Mouse (Mus musculus) large intestine, adult 2 months (tissue): ENCODE data around the gene Akr1b7. TPM values are rescaled to one million over a fixed set of nuclear protein-coding genes. Genes with fewer than 3 reads are reported as not detected.

Experiments used
- DNase-seq: peaks from one replicate; pipeline ENCODE4 v3.0.0-alpha.2; 2012; ENCODE audit warnings: low read depth, low spot score
- WGBS: fragments of 180-500 bp; shearing (Covaris S2); methylation state at CpG from one replicate; pipeline ENCODE4 v1.1.7; 2018; 5-methylcytosine and 5-hydroxymethylcytosine counted together
- polyA plus RNA-seq: library from polyadenylated mRNA; depleted of rRNA; stranded (reverse); fragments of >200 nt; gene quantifications from 2 replicates; pipeline ENCODE4 v1.2.3, GENCODE M21; 2012; rRNA removed

The Akr1b7 gene
- polyA plus RNA-seq, 1 experiment = 24.0 TPM

GRCm38 (mm10) chr6:34416521-34416920 lies 4.4 kb downstream of the Akr1b7 start:
- WGBS = 100% methylated on average over 2 of the region's 2 CpGs
- DNase-seq = no peak

- no peak for DNase-seq
Observed at GRCm38 (mm10) chr6:34419071-34419470, 6.9 kb downstream of the Akr1b7 start.

GRCm38 (mm10) chr6:34439006-34439405 lies 26.9 kb downstream of the Akr1b7 start:
- DNase-seq = no peak
- WGBS = 58% methylated on average over 2 of the region's 2 CpGs

GRCm38 (mm10) chr6:34441556-34442257 lies 29.6 kb downstream of the Akr1b7 start:
- DNase-seq = no peak
- 59% methylated on average over 9 of the region's 9 CpGs for WGBS

GRCm38 (mm10) chr6:34443791-34444190 lies 31.7 kb downstream of the Akr1b7 start:
- DNase-seq = no peak
- 40% methylated on average over 2 of the region's 2 CpGs for WGBS

GRCm38 (mm10) chr6:34447961-34448360 lies 35.8 kb downstream of the Akr1b7 start:
- DNase-seq = peak; percentile 60
- 3% methylated on average over 2 of the region's 2 CpGs for WGBS

GRCm38 (mm10) chr6:34448696-34449095 lies 36.6 kb downstream of the Akr1b7 start:
- WGBS = 92% methylated on average over 1 of the region's 1 CpGs
- no peak for DNase-seq

GRCm38 (mm10) chr6:34452963-34453770 lies 41.0 kb downstream of the Akr1b7 start:
- no peak for DNase-seq
- WGBS = 55% methylated on average over 7 of the region's 7 CpGs

- no peak for DNase-seq
Observed at GRCm38 (mm10) chr6:34459456-34459855, 47.3 kb downstream of the Akr1b7 start.

GRCm38 (mm10) chr6:34460651-34461050 lies 48.5 kb downstream of the Akr1b7 start:
- DNase-seq = no peak
- 46% methylated on average over 4 of the region's 4 CpGs for WGBS

- no peak for DNase-seq
- WGBS = 83% methylated on average over 4 of the region's 4 CpGs
Observed at GRCm38 (mm10) chr6:34463582-34463981, 51.4 kb downstream of the Akr1b7 start.

GRCm38 (mm10) chr6:34471434-34472110 lies 59.4 kb downstream of the Akr1b7 start:
- DNase-seq = no peak
- WGBS = 51% methylated on average over 12 of the region's 12 CpGs

Other genes starting within 250 kb of the Akr1b7 start
- gene Slc35b4, start 235.2 kb upstream of the Akr1b7 start, polyA plus RNA-seq = 14.5 and 15.1 TPM in 2 replicates
- gene Akr1b3, start 94.9 kb upstream of the Akr1b7 start, polyA plus RNA-seq = 68.9 and 91.3 TPM in 2 replicates
- gene Akr1b8, start 58.2 kb upstream of the Akr1b7 start, polyA plus RNA-seq = 5.4 and 7.1 TPM in 2 replicates
- 11.6 and 13.4 TPM in 2 replicates for gene Akr1b10, start 28.1 kb upstream of the Akr1b7 start, polyA plus RNA-seq
- 44.0 and 50.0 TPM in 2 replicates for gene Bpgm, start 63.9 kb downstream of the Akr1b7 start, polyA plus RNA-seq
- gene Cald1, start 186.2 kb downstream of the Akr1b7 start, polyA plus RNA-seq = 16.2 and 20.7 TPM in 2 replicates